8 mouse cellular contexts compared by ENCODE assay signal in the genomic region with DNA sequence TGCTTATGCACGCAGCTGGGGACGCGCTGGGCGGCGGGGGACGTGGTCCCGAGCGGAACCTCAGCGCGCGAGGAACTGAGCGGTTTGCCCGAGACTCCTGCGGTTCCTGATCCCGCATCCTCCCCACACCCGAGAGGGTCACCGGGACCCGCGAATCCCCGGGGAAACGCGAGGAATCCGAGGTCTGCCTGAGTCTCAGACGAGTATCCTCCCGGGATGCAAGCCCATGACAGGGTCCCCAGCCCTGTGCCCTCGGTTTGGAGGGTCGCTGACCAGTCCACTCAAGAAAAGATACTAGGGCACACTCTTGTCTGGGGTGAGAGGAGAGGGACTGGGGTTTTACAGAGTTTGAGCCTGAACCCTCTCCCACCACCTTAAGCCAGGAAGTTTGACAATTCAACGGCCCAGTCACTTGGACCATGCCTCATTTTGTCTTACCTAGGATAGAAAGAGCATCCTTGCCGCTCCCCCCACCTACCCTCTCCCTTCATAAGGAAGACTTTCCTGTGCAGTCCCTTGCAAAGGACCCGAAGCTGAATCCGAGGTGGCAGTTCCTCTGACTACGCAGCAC. TPM values are rescaled to one million over a fixed set of nuclear protein-coding genes. Genes with fewer than 3 reads are reported as not detected.
A peak's percentile ranks its signal among the peaks of the same experiment; 100 is the strongest.
DNase-seq lines count a peak whose midpoint lies in the region; ATAC-seq lines count a peak whose summit lies in the region.

No protein-coding gene starts in this region.

- no peak overlapping the region for H3K27ac ChIP-seq in forebrain, embryonic 15.5 days (replicated peaks)
- H3K27ac ChIP-seq in liver, embryonic 11.5 days (ENCODE audit: low read depth, low read length): no peak overlapping the region
- no peak overlapping the region for H3K27ac ChIP-seq in stomach, embryonic 15.5 days

- peaks cover 30% of the 10 kb centered on the region for H3K27me3 ChIP-seq in forebrain, embryonic 15.5 days
- peaks cover 45% of the 10 kb centered on the region for H3K27me3 ChIP-seq in liver, embryonic 11.5 days (replicated peaks; ENCODE audit: control insufficient read depth, insufficient read depth, low read length)
- peaks cover 43% of the 10 kb centered on the region for H3K27me3 ChIP-seq in stomach, embryonic 15.5 days (replicated peaks)

- H3K9ac ChIP-seq in forebrain, embryonic 15.5 days (replicated peaks): peak overlapping the region; percentile 71
- H3K9ac ChIP-seq in liver, embryonic 11.5 days (ENCODE audit: low read depth, low read length): peak overlapping the region; percentile 34; the same call in 1 of the 2 replicates
- peak overlapping the region; percentile 56 for H3K9ac ChIP-seq in stomach, embryonic 15.5 days

- DNase-seq in retina, embryonic 14.5 days (ENCODE audit: low spot score): peak; percentile 46
- DNase-seq in retina, postnatal 1 day: no peak
- no peak for DNase-seq in liver, embryonic 11.5 days (ENCODE audit: low spot score)
- DNase-seq in frontal cortex, postnatal 10 days (ENCODE audit: low spot score in 2 of 2): no peak
- no peak for DNase-seq in left cerebral cortex, postnatal 14 days (ENCODE audit: low spot score in 2 of 2)
- no peak for DNase-seq in cerebellum, postnatal 10 days

- H3K4me2 ChIP-seq in forebrain, embryonic 15.5 days (replicated peaks): peak overlapping the region; percentile 78
- H3K4me2 ChIP-seq in liver, embryonic 11.5 days: peak overlapping the region; percentile 86
- H3K4me2 ChIP-seq in stomach, embryonic 15.5 days: peak overlapping the region; percentile 98

- intact Hi-C loops in left cerebral cortex, postnatal 14 days (cut with DNase I): no loop called here

- no peaks in the 10 kb centered on the region for H3K36me3 ChIP-seq in forebrain, embryonic 15.5 days
- H3K36me3 ChIP-seq in liver, embryonic 11.5 days (ENCODE audit: control insufficient read depth, insufficient read depth, low read length): no peaks in the 10 kb centered on the region
- H3K36me3 ChIP-seq in stomach, embryonic 15.5 days: no peaks in the 10 kb centered on the region

- H3K4me1 ChIP-seq in forebrain, embryonic 15.5 days: peaks cover 10% of the 10 kb centered on the region
- H3K4me1 ChIP-seq in liver, embryonic 11.5 days (replicated peaks; ENCODE audit: control insufficient read depth, insufficient read depth, low read length): no peaks in the 10 kb centered on the region
- peaks cover 6% of the 10 kb centered on the region; the same call in 1 of the 2 replicates for H3K4me1 ChIP-seq in stomach, embryonic 15.5 days

- WGBS in forebrain, embryonic 15.5 days: 4% methylated on average over 32 of the region's 32 CpGs
- WGBS in liver, embryonic 11.5 days: 5% methylated on average over 32 of the region's 32 CpGs
- 4% methylated on average over 26 of the region's 32 CpGs for WGBS in stomach, embryonic 15.5 days

- ATAC-seq in forebrain, embryonic 15.5 days (replicated peaks): no peak; the same call in 1 of the 2 replicates
- ATAC-seq in liver, embryonic 11.5 days (replicated peaks; ENCODE audit: low FRiP score): no peak
- ATAC-seq in stomach, embryonic 15.5 days (ENCODE audit: insufficient read depth, low FRiP score, low read depth): no peak

- H3K4me3 ChIP-seq in forebrain, embryonic 15.5 days: peak overlapping the region; percentile 60
- peak overlapping the region; percentile 56 for H3K4me3 ChIP-seq in liver, embryonic 11.5 days (ENCODE audit: low read depth, low read length)
- peak overlapping the region; percentile 62 for H3K4me3 ChIP-seq in stomach, embryonic 15.5 days (replicated peaks)

- H3K9me3 ChIP-seq in forebrain, embryonic 15.5 days: no peaks in the 10 kb centered on the region
- no peaks in the 10 kb centered on the region for H3K9me3 ChIP-seq in liver, embryonic 11.5 days (ENCODE audit: control insufficient read depth, low read length)
- no peaks in the 10 kb centered on the region for H3K9me3 ChIP-seq in stomach, embryonic 15.5 days

RNA-seq across cellular contexts. Expression of a gene that starts 0.9 kb away (rescaled TPM):
- polyA plus RNA-seq in forebrain, embryonic 15.5 days (2015; fragmentation: Nextera tagmentation; extraction: Ambion mirVana): 2.1 and 2.2 TPM in 2 replicates
- 0.09 and 0.10 TPM in 2 replicates for polyA plus RNA-seq in liver, embryonic 11.5 days (2014; fragmentation: Nextera tagmentation; extraction: Ambion mirVana)
- polyA plus RNA-seq in stomach, embryonic 15.5 days (2015; fragmentation: Nextera tagmentation; extraction: Ambion mirVana): 1.1 and 1.2 TPM in 2 replicates
- 10 to 100 TPM; 13.8 to 15.4 TPM for total RNA-seq in left cerebral cortex, postnatal 14 days (2021)
